Mouse (Mus musculus) heart, adult 2 months (tissue): Measurements from ENCODE around the gene Tbx6.

Experiments
- CTCF ChIP-seq: fragments of 200-600 bp; IDR thresholded peaks from 2 replicates; pipeline ENCODE4 v1.8.1; 2022; ENCODE audit warnings: antibody characterized with exemption, mild to moderate bottlenecking, moderate library complexity
- EP300 ChIP-seq: fragments of 200-500 bp; IDR thresholded peaks from 2 replicates; pipeline ENCODE4 v1.6.1; 2011; ENCODE audit warnings: low read depth, low read length, control low read depth; ENCODE audit not compliant: insufficient read depth
- POLR2A ChIP-seq: fragments of 200-500 bp; IDR thresholded peaks from 2 replicates; pipeline ENCODE4 v1.6.1; 2011; ENCODE audit warnings: mild to moderate bottlenecking, low read depth, low read length, control low read depth; ENCODE audit not compliant: insufficient read depth

DNA sequence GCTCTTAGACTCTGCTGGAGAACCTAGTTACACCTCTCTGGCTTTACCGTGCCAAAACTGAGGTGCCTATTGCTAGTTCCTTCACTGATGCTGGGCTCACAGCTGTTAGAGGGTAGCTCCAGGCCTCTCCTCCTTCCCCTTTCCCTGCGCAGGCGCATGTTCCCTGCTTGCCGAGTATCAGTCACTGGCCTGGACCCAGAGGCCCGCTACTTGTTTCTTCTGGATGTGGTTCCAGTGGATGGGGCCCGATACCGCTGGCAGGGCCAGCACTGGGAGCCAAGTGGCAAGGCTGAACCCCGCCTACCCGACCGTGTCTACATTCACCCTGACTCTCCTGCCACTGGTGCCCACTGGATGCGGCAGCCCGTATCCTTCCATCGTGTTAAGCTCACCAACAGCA lies 1.4 kb downstream of the Tbx6 start:
- no peak for TF ChIP-seq CTCF
- no peak for TF ChIP-seq POLR2A
- no peak for TF ChIP-seq EP300
